Mouse (Mus musculus) stomach, embryonic 15.5 days (tissue): ENCODE data around the gene Cd300lf. TPM values are rescaled to one million over a fixed set of nuclear protein-coding genes. Genes with fewer than 3 reads are reported as not detected.

Source experiments
- ATAC-seq: fragments of 200-750 bp; cut with Nextera tagmentation; 2 replicates; pipeline ENCODE4 v1.8.0; 2017; ENCODE audit warnings: low read depth, moderate number of reproducible peaks, moderate TSS enrichment; ENCODE audit not compliant: insufficient read depth, low FRiP score
- H3K27ac ChIP-seq: fragments of 300-500 bp; sonication (generic); 2 replicates; pipeline ENCODE4 v1.5.1; 2015; ENCODE audit warnings: mild to moderate bottlenecking, inconsistent platforms
- H3K27me3 ChIP-seq: fragments of 300-500 bp; sonication (generic); replicated peaks from 2 replicates; pipeline ENCODE4 v1.6.1; 2015; ENCODE audit warnings: inconsistent platforms
- H3K36me3 ChIP-seq: fragments of 300-500 bp; sonication (generic); 2 replicates; pipeline ENCODE4 v1.6.1; 2015; ENCODE audit warnings: inconsistent platforms
- H3K4me1 ChIP-seq: fragments of 300-500 bp; sonication (generic); 2 replicates; pipeline ENCODE4 v1.6.1; 2015; ENCODE audit warnings: inconsistent platforms
- H3K4me2 ChIP-seq: fragments of 300-500 bp; sonication (generic); 2 replicates; pipeline ENCODE4 v1.6.1; 2015; ENCODE audit warnings: mild to moderate bottlenecking, inconsistent platforms
- H3K4me3 ChIP-seq: fragments of 300-500 bp; sonication (generic); replicated peaks from 2 replicates; pipeline ENCODE4 v1.5.1; 2015; ENCODE audit warnings: inconsistent platforms
- H3K9ac ChIP-seq: fragments of 300-500 bp; sonication (generic); 2 replicates; pipeline ENCODE4 v1.6.1; 2015; ENCODE audit warnings: inconsistent platforms
- H3K9me3 ChIP-seq: fragments of 300-500 bp; sonication (generic); 2 replicates; pipeline ENCODE4 v1.6.1; 2016; ENCODE audit warnings: inconsistent platforms
- WGBS: fragments of 180-500 bp; shearing (Covaris S2); methylation state at CpG from one replicate; pipeline ENCODE4 v1.1.7; 2015; 5-methylcytosine and 5-hydroxymethylcytosine counted together
- polyA plus RNA-seq: library from polyadenylated mRNA; unstranded; fragments of >200 nt; fragmentation: Nextera tagmentation; extraction: Ambion mirVana; gene quantifications from 2 replicates; pipeline ENCODE4 v1.2.1, GENCODE M21; 2015

The Cd300lf gene
- polyA plus RNA-seq, 1 experiment from 2014 or later, result 2.1 TPM

- H3K4me3 ChIP-seq, result no peak overlapping the region
- H3K27ac ChIP-seq, result no peak overlapping the region
- no peak overlapping the region for H3K9ac ChIP-seq
- no peaks in the 10 kb centered on the region for H3K27me3 ChIP-seq
- H3K4me1 ChIP-seq, result peaks cover 36% of the 10 kb centered on the region
- WGBS, result 68% methylated on average over 8 of the region's 8 CpGs
- no peaks in the 10 kb centered on the region for H3K36me3 ChIP-seq
- H3K9me3 ChIP-seq, result no peaks in the 10 kb centered on the region
- ATAC-seq, result no peak
- H3K4me2 ChIP-seq, result no peak overlapping the region
Observed at GRCm38 (mm10) chr11:115167631-115168249, 33.9 kb upstream of the Cd300lf start.

GRCm38 (mm10) chr11:115166776-115167175, 33.0 kb upstream of the Cd300lf start:
- WGBS, result 76% methylated on average over 3 of the region's 3 CpGs

GRCm38 (mm10) chr11:115164976-115165374, 31.2 kb upstream of the Cd300lf start:
- ATAC-seq, result no peak

More at GRCm38 (mm10) chr11:115166776-115167175, 33.0 kb upstream of the Cd300lf start:
- Histone ChIP-seq H3K4me1 (peaks cover 36% of the 10 kb centered on the region), H3K9ac (no peak overlapping the region), H3K27me3 (no peaks in the 10 kb centered on the region), H3K27ac (no peak overlapping the region), H3K4me3 (no peak overlapping the region), H3K36me3 (no peaks in the 10 kb centered on the region), H3K4me2 (no peak overlapping the region), H3K9me3 (no peaks in the 10 kb centered on the region)
- no peak for ATAC-seq

GRCm38 (mm10) chr11:115164341-115164975, 30.7 kb upstream of the Cd300lf start:
- Histone ChIP-seq H3K4me1 (peaks cover 40% of the 10 kb centered on the region), H3K4me2 (peak overlapping the region; percentile 91), H3K9ac (peak overlapping the region; percentile 65), H3K27me3 (no peaks in the 10 kb centered on the region), H3K4me3 (peak overlapping the region; percentile 70), H3K36me3 (no peaks in the 10 kb centered on the region), H3K9me3 (no peaks in the 10 kb centered on the region), H3K27ac (peak overlapping the region; percentile 52; the same call in 1 of the 2 replicates)
- no peak for ATAC-seq
- 0% methylated on average over 14 of the region's 14 CpGs for WGBS

More at GRCm38 (mm10) chr11:115164976-115165374, 31.2 kb upstream of the Cd300lf start:
- no peaks in the 10 kb centered on the region for H3K36me3 ChIP-seq
- WGBS, result 4% methylated on average over 9 of the region's 9 CpGs
- peak overlapping the region; percentile 91 for H3K4me2 ChIP-seq
- H3K4me1 ChIP-seq, result peaks cover 40% of the 10 kb centered on the region
- no peak overlapping the region for H3K9ac ChIP-seq
- H3K4me3 ChIP-seq, result peak overlapping the region; percentile 70
- H3K27ac ChIP-seq, result peak overlapping the region; percentile 52; the same call in 1 of the 2 replicates
- H3K9me3 ChIP-seq, result no peaks in the 10 kb centered on the region
- H3K27me3 ChIP-seq, result no peaks in the 10 kb centered on the region

GRCm38 (mm10) chr11:115163568-115164150, 29.9 kb upstream of the Cd300lf start:
- peaks cover 40% of the 10 kb centered on the region for H3K4me1 ChIP-seq
- no peak for ATAC-seq
- peak overlapping the region; percentile 91 for H3K4me2 ChIP-seq
- H3K9ac ChIP-seq, result peak overlapping the region; percentile 65
- peak overlapping the region; percentile 70 for H3K4me3 ChIP-seq
- H3K27ac ChIP-seq, result peak overlapping the region; percentile 75
- WGBS, result under 1% methylated on average over 47 of the region's 47 CpGs
- H3K36me3 ChIP-seq, result no peaks in the 10 kb centered on the region
- H3K27me3 ChIP-seq, result no peaks in the 10 kb centered on the region
- no peaks in the 10 kb centered on the region for H3K9me3 ChIP-seq

- H3K4me3 ChIP-seq, result peak within 1 kb of the TSS; percentile 70
- H3K9ac ChIP-seq, result peak within 1 kb of the TSS; percentile 65
- WGBS, result under 1% methylated on average over 47 of the region's 47 CpGs
- ATAC-seq, result peak; percentile 94
- H3K4me1 ChIP-seq, result peaks cover 46% of the 10 kb centered on the region
- no peaks in the 10 kb centered on the region for H3K27me3 ChIP-seq
- peak within 1 kb of the TSS; percentile 91 for H3K4me2 ChIP-seq
- no peaks in the 10 kb centered on the region for H3K9me3 ChIP-seq
- H3K27ac ChIP-seq, result peak within 1 kb of the TSS; percentile 84
- H3K36me3 ChIP-seq, result no peaks in the 10 kb centered on the region
Observed at GRCm38 (mm10) chr11:115162832-115163480, 29.2 kb upstream of the Cd300lf start, which contains the start of gene Slc9a3r1. TSS of gene Slc9a3r1 (plus strand) at chr11:115163341.

- ATAC-seq, result no peak
- no peaks in the 10 kb centered on the region for H3K9me3 ChIP-seq
- H3K4me2 ChIP-seq, result peak overlapping the region; percentile 91
- no peak overlapping the region for H3K9ac ChIP-seq
- H3K4me1 ChIP-seq, result peaks cover 53% of the 10 kb centered on the region
- peak overlapping the region; percentile 70; the same call in 1 of the 2 replicates for H3K4me3 ChIP-seq
- H3K36me3 ChIP-seq, result no peaks in the 10 kb centered on the region
- H3K27me3 ChIP-seq, result no peaks in the 10 kb centered on the region
- 23% methylated on average over 9 of the region's 9 CpGs for WGBS
- H3K27ac ChIP-seq, result peak overlapping the region; percentile 84
Observed at GRCm38 (mm10) chr11:115162205-115162601, 28.4 kb upstream of the Cd300lf start.

- Histone ChIP-seq H3K27ac (peak overlapping the region; percentile 84), H3K4me3 (no peak overlapping the region), H3K9me3 (no peaks in the 10 kb centered on the region), H3K4me1 (peaks cover 53% of the 10 kb centered on the region), H3K27me3 (no peaks in the 10 kb centered on the region), H3K36me3 (no peaks in the 10 kb centered on the region), H3K9ac (no peak overlapping the region), H3K4me2 (peak overlapping the region; percentile 91)
- ATAC-seq, result no peak
- 58% methylated on average over 9 of the region's 9 CpGs for WGBS
Observed at GRCm38 (mm10) chr11:115161578-115162204, 27.9 kb upstream of the Cd300lf start.

GRCm38 (mm10) chr11:115160883-115161577, 27.2 kb upstream of the Cd300lf start:
- H3K4me2 ChIP-seq, result peak overlapping the region; percentile 23

GRCm38 (mm10) chr11:115160016-115160797, 26.4 kb upstream of the Cd300lf start:
- ATAC-seq, result no peak
- H3K4me2 ChIP-seq, result no peak overlapping the region
- 52% methylated on average over 11 of the region's 11 CpGs for WGBS

More at GRCm38 (mm10) chr11:115160883-115161577, 27.2 kb upstream of the Cd300lf start:
- Histone ChIP-seq H3K4me1 (peaks cover 53% of the 10 kb centered on the region), H3K36me3 (no peaks in the 10 kb centered on the region), H3K9ac (no peak overlapping the region), H3K27me3 (no peaks in the 10 kb centered on the region), H3K4me3 (no peak overlapping the region), H3K9me3 (no peaks in the 10 kb centered on the region), H3K27ac (peak overlapping the region; percentile 84; the same call in 1 of the 2 replicates)
- 33% methylated on average over 10 of the region's 10 CpGs for WGBS
- ATAC-seq, result no peak

More at GRCm38 (mm10) chr11:115160016-115160797, 26.4 kb upstream of the Cd300lf start:
- Histone ChIP-seq H3K27me3 (no peaks in the 10 kb centered on the region), H3K9me3 (no peaks in the 10 kb centered on the region), H3K4me1 (peaks cover 46% of the 10 kb centered on the region), H3K9ac (no peak overlapping the region), H3K4me3 (no peak overlapping the region), H3K27ac (no peak overlapping the region), H3K36me3 (no peaks in the 10 kb centered on the region)
